Mouse (Mus musculus) effector memory CD4-positive, alpha-beta T cell, adult 7 months (primary cell): Measurements from ENCODE around the gene 1700029J07Rik. TPM values are rescaled to one million over a fixed set of nuclear protein-coding genes. Genes with fewer than 3 reads are reported as not detected.

ENCODE experiments used
- polyA plus RNA-seq: library from polyadenylated mRNA; unstranded; fragments of 100-300 nt; shearing (Covaris generic); gene quantifications from one replicate; pipeline ENCODE4 v1.2.1, GENCODE M21; 2017

1700029J07Rik gene
- polyA plus RNA-seq = 3.5 TPM

DNA sequence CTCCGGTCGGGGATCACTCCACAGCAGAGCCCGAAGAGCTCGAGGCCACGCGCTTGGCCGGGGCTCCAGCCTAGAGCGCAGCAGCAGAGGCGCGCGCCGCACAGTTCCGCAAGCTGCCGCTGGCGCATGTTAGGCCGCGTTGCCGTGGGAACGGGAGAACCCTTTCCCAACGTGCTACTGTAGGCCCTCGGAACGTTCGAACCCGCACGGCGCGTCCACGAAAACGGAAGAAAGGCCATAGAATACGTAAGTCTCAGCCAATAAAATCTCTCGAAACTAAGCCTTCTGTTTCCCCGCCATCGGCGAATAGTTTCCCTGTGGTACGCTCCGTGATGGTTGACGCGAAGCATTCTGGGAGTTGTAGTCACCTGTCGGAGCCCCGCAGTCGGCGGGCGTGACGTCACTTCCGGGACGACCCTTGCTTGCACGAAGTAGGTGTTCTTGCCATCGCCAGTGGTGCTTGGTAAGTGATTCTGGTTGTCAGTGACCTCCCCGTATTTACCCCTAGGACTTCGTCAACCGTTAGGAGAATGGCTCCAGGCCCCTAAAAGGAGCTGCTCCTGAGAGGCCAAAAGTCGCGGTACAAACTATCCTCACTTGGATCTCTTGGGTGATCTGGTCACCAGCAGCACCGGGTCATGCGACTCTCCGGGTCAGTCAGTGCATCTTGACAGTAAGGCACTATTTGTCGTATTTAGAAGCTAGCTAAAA, at the start of gene 1700029J07Rik, which contains the start of gene Ufsp2:
Gene 1700029J07Rik (minus strand): TSS at position 127 of the 711 bp plus-strand sequence.
Gene Ufsp2 (plus strand): TSS at position 403 of the 711 bp plus-strand sequence.

DNA sequence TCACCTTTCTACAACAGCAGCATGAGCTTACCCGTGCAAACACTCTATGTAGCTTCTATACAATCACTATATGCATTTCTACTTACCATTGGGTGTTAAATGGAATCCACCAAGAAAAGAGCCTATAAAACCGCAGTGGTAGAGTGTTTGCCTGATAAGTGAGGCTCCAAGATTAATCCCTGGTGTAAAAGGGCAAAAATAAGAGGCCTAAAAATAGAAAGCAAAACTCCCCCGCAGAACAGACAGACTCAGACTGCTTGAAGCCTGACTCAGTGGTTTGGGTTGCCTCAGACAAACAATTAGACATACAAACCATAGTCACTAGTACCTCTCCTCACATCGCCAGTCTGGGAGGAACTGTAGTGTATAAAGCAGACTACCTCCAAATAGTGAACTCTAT, 30.5 kb upstream of the 1700029J07Rik start, which contains the start of gene Ankrd37:
Gene Ankrd37 (minus strand): TSS at position 112 of the 400 bp plus-strand sequence.

DNA sequence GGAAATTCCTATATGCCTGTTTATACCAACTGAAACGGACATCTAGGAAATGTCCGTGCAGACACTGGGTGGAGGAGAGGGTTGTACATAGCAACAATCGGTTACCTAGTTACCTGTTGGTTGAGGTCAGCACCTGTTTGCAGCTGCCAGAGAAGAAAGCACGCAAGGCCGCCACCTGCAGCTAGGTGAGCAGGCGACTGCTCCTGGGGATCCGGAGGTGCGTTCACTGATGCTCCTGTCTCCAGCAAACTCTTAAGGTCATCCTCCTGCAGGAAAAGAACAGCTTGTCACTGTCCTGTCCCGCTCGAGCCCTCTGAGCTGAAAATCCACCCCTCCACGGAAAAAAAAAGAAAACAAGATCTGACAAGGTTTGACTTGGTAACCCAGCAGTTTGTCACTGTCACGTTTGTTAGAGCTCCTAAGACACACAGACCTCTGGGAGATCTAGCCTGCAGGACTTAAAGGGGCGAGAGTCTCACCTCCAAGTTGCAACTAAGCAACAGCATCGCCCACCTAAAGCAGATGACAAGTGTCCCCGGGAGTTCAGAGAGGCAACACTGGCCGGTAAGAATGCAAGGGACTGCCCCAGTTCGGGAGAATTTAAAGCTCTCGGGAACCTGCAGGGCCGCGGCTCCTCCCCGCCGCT, 24.2 kb upstream of the 1700029J07Rik start, which contains the start of gene Lrp2bp:
Gene Lrp2bp (plus strand): TSS at position 166 of the 646 bp plus-strand sequence.

DNA sequence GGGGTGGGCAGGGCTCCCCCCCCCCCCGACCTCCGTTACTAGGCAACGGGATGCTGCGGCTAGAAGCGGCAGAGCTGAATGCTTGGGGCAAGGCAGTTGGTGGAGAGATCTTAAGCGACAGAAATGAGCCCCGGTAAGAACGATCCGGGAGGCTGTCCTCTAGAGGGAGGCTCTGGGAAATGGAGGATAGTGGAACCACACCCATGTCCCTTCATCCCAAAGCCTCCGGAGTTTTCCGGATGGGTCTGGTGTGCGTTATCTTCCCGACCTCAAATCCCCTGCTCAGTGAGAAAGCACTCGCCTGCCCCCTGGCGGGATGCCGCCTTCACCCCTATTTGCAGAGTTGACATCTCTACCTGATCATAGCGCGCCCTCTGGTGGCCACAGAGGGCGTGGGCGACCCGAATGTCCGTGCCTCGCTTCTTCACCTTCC, 40.5 kb downstream of the 1700029J07Rik start, which contains the start of gene Ccdc110:
Gene Ccdc110 (plus strand): TSS at position 38 of the 433 bp plus-strand sequence.

Other genes with a start within 250 kb of the 1700029J07Rik start
- 0.17 TPM for gene Pdlim3, start 89.8 kb downstream of the 1700029J07Rik start, polyA plus RNA-seq
- gene Ccdc110, start 40.6 kb downstream of the 1700029J07Rik start, polyA plus RNA-seq = not detected
- 21.9 TPM for gene Ufsp2, start 276 bp upstream of the 1700029J07Rik start, polyA plus RNA-seq
- 0.29 TPM for gene Lrp2bp, start 24.1 kb upstream of the 1700029J07Rik start, polyA plus RNA-seq
- 32.7 TPM for gene Ankrd37, start 30.5 kb upstream of the 1700029J07Rik start, polyA plus RNA-seq
- gene Cfap97, start 176.5 kb upstream of the 1700029J07Rik start, polyA plus RNA-seq = 19.8 TPM
- 18.2 TPM for gene Snx25, start 176.9 kb upstream of the 1700029J07Rik start, polyA plus RNA-seq
- gene Slc25a4, start 236.0 kb upstream of the 1700029J07Rik start, polyA plus RNA-seq = 98.9 TPM